Mouse (Mus musculus) MEL (cell line): ENCODE results near the gene Ddah1. TPM values are rescaled to one million over a fixed set of nuclear protein-coding genes. Genes with fewer than 3 reads are reported as not detected.

Experiments used
- DNase-seq: peaks from one replicate; pipeline ENCODE4 v3.0.0; 2011; ENCODE audit warnings: low read depth, low spot score
- H3K27ac ChIP-seq: 2 replicates; pipeline ENCODE4 v1.5.1; 2012; ENCODE audit warnings: low read depth, mild to moderate bottlenecking, control low read depth, low read length, moderate library complexity; ENCODE audit not compliant: control insufficient read depth
- H3K27me3 ChIP-seq, 2 experiments: fragments of 150-350 bp in 1 of 2; sonication (generic) in 1 of 2; 2 replicates each; pipeline ENCODE4 v1.6.1; 2012; ENCODE audit warnings: low read length in 2 of 2, mild to moderate bottlenecking in 2 of 2, improper control_type of control experiment in 1 of 2, moderate library complexity in 1 of 2; ENCODE audit not compliant: insufficient read depth in 2 of 2, control insufficient read depth in 1 of 2
- H3K36me3 ChIP-seq, 2 experiments: 2 replicates each; pipeline ENCODE4 v1.6.1; 2012 to 2014; ENCODE audit warnings: low read length in 2 of 2, improper control_type of control experiment in 1 of 2, inconsistent platforms in 1 of 2, mild to moderate bottlenecking in 1 of 2; ENCODE audit not compliant: insufficient read depth in 2 of 2, control insufficient read depth in 1 of 2
- H3K4me1 ChIP-seq, 2 experiments: fragments of 150-350 bp in 1 of 2; sonication (generic) in 1 of 2; 2 replicates each; pipeline ENCODE4 v1.6.1; 2012; ENCODE audit warnings: low read length in 2 of 2, improper control_type of control experiment in 1 of 2, mild to moderate bottlenecking in 1 of 2; ENCODE audit not compliant: insufficient read depth in 2 of 2, control insufficient read depth in 1 of 2
- H3K4me3 ChIP-seq, 2 experiments: fragments of 150-350 bp in 1 of 2; sonication (generic) in 1 of 2; 2 replicates each; pipeline ENCODE4 v1.5.1; 2012; ENCODE audit warnings: low read depth in 2 of 2, low read length in 2 of 2, mild to moderate bottlenecking in 2 of 2, moderate library complexity in 2 of 2, control low read depth in 1 of 2, improper control_type of control experiment in 1 of 2; ENCODE audit not compliant: control insufficient read depth in 1 of 2, insufficient read depth in 1 of 2
- H3K79me2 ChIP-seq: 2 replicates; pipeline ENCODE4 v1.6.1; 2012; ENCODE audit warnings: mild to moderate bottlenecking, low read length, moderate library complexity; ENCODE audit not compliant: control insufficient read depth, poor library complexity, insufficient read depth
- H3K9ac ChIP-seq: 2 replicates; pipeline ENCODE4 v1.6.1; 2012; ENCODE audit warnings: low read depth, mild to moderate bottlenecking, control low read depth, low read length, moderate library complexity; ENCODE audit not compliant: control insufficient read depth, poor library complexity, severe bottlenecking
- H3K9me3 ChIP-seq: fragments of 150-350 bp; sonication (generic); replicated peaks from 2 replicates; pipeline ENCODE4 v1.6.1; 2012; ENCODE audit warnings: mild to moderate bottlenecking, low read length, improper control_type of control experiment, moderate library complexity; ENCODE audit not compliant: insufficient read depth
- BHLHE40 ChIP-seq: IDR thresholded peaks from 2 replicates; pipeline ENCODE4 v1.6.1; 2012; ENCODE audit warnings: low read depth, mild to moderate bottlenecking, inconsistent platforms, low read length, improper control_type of control experiment, borderline replicate concordance
- CHD2 ChIP-seq: IDR thresholded peaks from 2 replicates; pipeline ENCODE4 v1.6.1; 2011; ENCODE audit warnings: low read length, improper control_type of control experiment
- CTCF ChIP-seq, 3 experiments: IDR thresholded peaks in 2 of 3; conservative IDR thresholded peaks in 1 of 3; 2 replicates each; pipeline ENCODE4 v1.5.1; 2011 to 2012; ENCODE audit warnings: low read length in 3 of 3, low read depth in 2 of 3, mild to moderate bottlenecking in 2 of 3, improper control_type of control experiment in 1 of 3, inconsistent platforms in 1 of 3, mixed read lengths in 1 of 3, moderate library complexity in 1 of 3; ENCODE audit not compliant: control insufficient read depth in 1 of 3, insufficient read depth in 1 of 3, poor library complexity in 1 of 3, severe bottlenecking in 1 of 3
- E2F4 ChIP-seq: IDR thresholded peaks from 2 replicates; pipeline ENCODE4 v1.6.1; 2011; ENCODE audit warnings: low read depth, low read length, improper control_type of control experiment, borderline replicate concordance
- ELF1 ChIP-seq: IDR thresholded peaks from 2 replicates; pipeline ENCODE4 v1.6.1; 2014; ENCODE audit warnings: low read depth, mild to moderate bottlenecking, inconsistent platforms, low read length, improper control_type of control experiment, moderate library complexity
- JUND ChIP-seq: IDR thresholded peaks from 2 replicates; pipeline ENCODE4 v1.6.1; 2011; ENCODE audit warnings: low read depth, mild to moderate bottlenecking, improper control_type of control experiment, low read length
- MAFK ChIP-seq: IDR thresholded peaks from 2 replicates; pipeline ENCODE4 v1.6.1; 2011; ENCODE audit warnings: low read depth, mild to moderate bottlenecking, low read length, improper control_type of control experiment, borderline replicate concordance
- MEF2A ChIP-seq: IDR thresholded peaks from 2 replicates; pipeline ENCODE4 v1.6.1; 2014; ENCODE audit warnings: low read depth, mild to moderate bottlenecking, inconsistent platforms, low read length, improper control_type of control experiment; ENCODE audit not compliant: poor library complexity, insufficient replicate concordance, severe bottlenecking; ENCODE audit errors: extremely low read depth
- MXI1 ChIP-seq: IDR thresholded peaks from 2 replicates; pipeline ENCODE4 v1.6.1; 2011; ENCODE audit warnings: mild to moderate bottlenecking, low read depth, low read length, improper control_type of control experiment
- MYB ChIP-seq: IDR thresholded peaks from 2 replicates; pipeline ENCODE4 v1.6.1; 2011; ENCODE audit warnings: mild to moderate bottlenecking, low read depth, low read length, improper control_type of control experiment
- MYC ChIP-seq: IDR thresholded peaks from 2 replicates; pipeline ENCODE4 v1.6.1; 2011; ENCODE audit warnings: low read depth, mild to moderate bottlenecking, low read length, improper control_type of control experiment, moderate library complexity
- NELFE ChIP-seq: IDR thresholded peaks from 2 replicates; pipeline ENCODE4 v1.6.1; 2011; ENCODE audit warnings: low read depth, low read length, improper control_type of control experiment
- NRF1 ChIP-seq: IDR thresholded peaks from 2 replicates; pipeline ENCODE4 v1.6.1; 2014; ENCODE audit warnings: low read depth, mild to moderate bottlenecking, inconsistent platforms, low read length, improper control_type of control experiment, moderate library complexity; ENCODE audit not compliant: poor library complexity, insufficient read depth, severe bottlenecking
- POLR2A ChIP-seq, 2 experiments: IDR thresholded peaks; 2 replicates each; pipeline ENCODE4 v1.6.1; 2011 to 2012; ENCODE audit warnings: low read length in 2 of 2, mild to moderate bottlenecking in 2 of 2, control low read depth in 1 of 2, improper control_type of control experiment in 1 of 2, low read depth in 1 of 2, moderate library complexity in 1 of 2; ENCODE audit not compliant: control insufficient read depth in 1 of 2, insufficient read depth in 1 of 2, poor library complexity in 1 of 2
- POLR2AphosphoS2 ChIP-seq: IDR thresholded peaks from 2 replicates; pipeline ENCODE4 v1.6.1; 2011; ENCODE audit warnings: low read length, improper control_type of control experiment
- RAD21 ChIP-seq: IDR thresholded peaks from 2 replicates; pipeline ENCODE4 v1.6.1; 2011; ENCODE audit warnings: mild to moderate bottlenecking, low read depth, low read length, improper control_type of control experiment
- RCOR1 ChIP-seq: IDR thresholded peaks from 2 replicates; pipeline ENCODE4 v1.6.1; 2012; ENCODE audit warnings: low read depth, mild to moderate bottlenecking, inconsistent platforms, low read length, improper control_type of control experiment
- TBP ChIP-seq: IDR thresholded peaks from 2 replicates; pipeline ENCODE4 v1.8.0; 2011; ENCODE audit warnings: low read depth, low read length, improper control_type of control experiment
- USF2 ChIP-seq, 2 experiments: IDR thresholded peaks; 2 replicates each; pipeline ENCODE4 v1.6.1; 2011 to 2012; ENCODE audit warnings: improper control_type of control experiment in 2 of 2, low read length in 2 of 2, borderline replicate concordance in 1 of 2, inconsistent platforms in 1 of 2, low read depth in 1 of 2, mild to moderate bottlenecking in 1 of 2; ENCODE audit not compliant: insufficient read depth in 1 of 2
- ZC3H11A ChIP-seq: IDR thresholded peaks from 2 replicates; pipeline ENCODE4 v1.6.1; 2012; ENCODE audit warnings: low read depth, mild to moderate bottlenecking, inconsistent platforms, low read length, improper control_type of control experiment
- ZKSCAN1 ChIP-seq: IDR thresholded peaks from 2 replicates; pipeline ENCODE4 v1.6.1; 2012; ENCODE audit warnings: low read depth, mild to moderate bottlenecking, inconsistent platforms, low read length, improper control_type of control experiment, moderate library complexity
- ZMIZ1 ChIP-seq: IDR thresholded peaks from 2 replicates; pipeline ENCODE4 v1.6.1; 2012; ENCODE audit warnings: low read depth, mild to moderate bottlenecking, inconsistent platforms, low read length, improper control_type of control experiment, moderate library complexity
- ZNF384 ChIP-seq: IDR thresholded peaks from 2 replicates; pipeline ENCODE4 v1.6.1; 2012; ENCODE audit warnings: low read depth, mild to moderate bottlenecking, inconsistent platforms, low read length, improper control_type of control experiment
- polyA plus RNA-seq, 2 experiments: library from polyadenylated mRNA; stranded (reverse) in 1 of 2; unstranded in 1 of 2; fragments of >175 nt in 1 of 2; fragments of >200 nt in 1 of 2; gene quantifications; 2 replicates each; pipeline versions ENCODE4 v1.2.1 to v1.2.4; 2012; ENCODE audit warnings: low replicate concordance in 2 of 2, low read depth in 1 of 2; ENCODE audit not compliant: insufficient read length in 2 of 2, insufficient read depth in 1 of 2, missing spikeins in 1 of 2
- total RNA-seq: library from RNA; depleted of rRNA; stranded (reverse); fragments of 300-350 nt; gene quantifications from 2 replicates; pipeline ENCODE4 v1.2.3, GENCODE M21; 2012

Gene Ddah1
- total and polyA plus RNA-seq, 3 experiments: not detected

DNA sequence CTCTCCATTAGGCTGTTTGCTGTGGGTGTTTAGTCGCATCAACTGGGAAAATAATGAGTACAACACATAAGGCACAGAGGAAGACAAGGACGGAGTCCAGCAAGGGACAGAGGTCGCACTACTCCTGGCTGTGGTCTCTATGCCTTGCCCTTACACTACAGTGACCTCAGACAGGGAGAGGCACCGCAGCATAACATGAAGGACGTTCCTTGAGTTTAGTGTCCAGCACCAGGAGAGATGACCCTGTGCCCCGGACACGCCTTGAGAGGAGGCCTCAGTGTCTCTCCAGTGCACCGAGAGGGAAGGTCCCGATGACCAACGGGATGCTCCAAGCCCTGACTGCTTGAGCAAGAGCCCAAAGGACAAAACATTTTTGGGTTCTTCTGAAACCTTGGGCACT, 39.6 kb downstream of the Ddah1 start:
- H3K4me3 ChIP-seq: no peak overlapping the region
- H3K9ac ChIP-seq: no peak overlapping the region
- H3K4me1 ChIP-seq: no peaks in the 10 kb centered on the region
- no peak for TF ChIP-seq NELFE
- no peak for TF ChIP-seq CTCF (IDR thresholded peaks at IDR 0.05 in 2 of 3, conservative IDR thresholded peaks at IDR 0.05 in 1 of 3; ENCODE audit: control insufficient read depth in 1 of 3, insufficient read depth in 1 of 3, low read depth in 2 of 3, low read length in 3 of 3, poor library complexity in 1 of 3, severe bottlenecking in 1 of 3)
- no peak for TF ChIP-seq USF2 (IDR thresholded peaks at IDR 0.05; ENCODE audit: borderline replicate concordance in 1 of 2, insufficient read depth in 1 of 2, low read depth in 1 of 2, low read length in 2 of 2)
- no peak for TF ChIP-seq BHLHE40
- TF ChIP-seq MYB: no peak
- TF ChIP-seq ZC3H11A: no peak
- TF ChIP-seq NRF1: no peak
- no peak for TF ChIP-seq MEF2A
- no peak for TF ChIP-seq ZKSCAN1
- no peak for TF ChIP-seq POLR2AphosphoS2
- no peak for TF ChIP-seq RAD21
- no peak for TF ChIP-seq CHD2
- no peak for TF ChIP-seq E2F4
- no peak for TF ChIP-seq RCOR1
- no peak for TF ChIP-seq MXI1
- TF ChIP-seq TBP: no peak
- TF ChIP-seq MYC: no peak
- no peaks in the 10 kb centered on the region for H3K9me3 ChIP-seq
- H3K36me3 ChIP-seq: no peaks in the 10 kb centered on the region
- H3K27me3 ChIP-seq: no peaks in the 10 kb centered on the region
- no peak overlapping the region for H3K27ac ChIP-seq
- H3K79me2 ChIP-seq: no peaks in the 10 kb centered on the region
- DNase-seq: no peak

DNA sequence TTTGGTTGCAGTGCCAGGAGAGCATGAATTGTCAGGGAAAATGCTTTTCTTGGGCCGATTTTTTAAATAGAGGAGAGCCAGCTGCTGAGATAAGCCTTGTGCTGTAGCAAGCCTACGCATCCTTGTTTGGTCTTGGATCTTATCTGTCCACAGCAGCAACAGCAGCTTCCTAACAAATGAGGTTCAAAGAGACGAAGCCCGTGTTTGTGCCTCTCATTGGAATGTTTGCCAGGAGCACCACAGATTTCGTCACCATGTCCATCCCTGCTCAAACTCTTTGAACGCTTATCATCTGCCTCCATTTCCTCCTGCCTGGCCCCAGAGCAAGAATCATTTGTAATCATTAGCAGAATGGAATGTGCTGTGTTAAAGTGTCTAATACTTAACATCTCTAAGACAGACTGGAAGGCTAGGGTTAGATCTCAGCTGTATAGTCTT, 40.3 kb downstream of the Ddah1 start:
- H3K9me3 ChIP-seq: no peaks in the 10 kb centered on the region
- DNase-seq: no peak
- H3K4me3 ChIP-seq: no peak overlapping the region
- H3K36me3 ChIP-seq: no peaks in the 10 kb centered on the region
- TF ChIP-seq TBP (no peak), MEF2A (no peak), ZNF384 (no peak), MAFK (no peak), ELF1 (no peak), NRF1 (no peak), ZMIZ1 (no peak), POLR2A (IDR thresholded peaks at IDR 0.05; ENCODE audit: control insufficient read depth in 1 of 2, insufficient read depth in 1 of 2, low read depth in 1 of 2, low read length in 2 of 2, poor library complexity in 1 of 2) (no peak), MXI1 (no peak), JUND (no peak)
- no peaks in the 10 kb centered on the region for H3K4me1 ChIP-seq
- H3K27ac ChIP-seq: no peak overlapping the region
- no peaks in the 10 kb centered on the region for H3K27me3 ChIP-seq
- no peaks in the 10 kb centered on the region for H3K79me2 ChIP-seq
- H3K9ac ChIP-seq: no peak overlapping the region
